Mouse (Mus musculus): ENCODE data around the gene Exosc10.

DNA sequence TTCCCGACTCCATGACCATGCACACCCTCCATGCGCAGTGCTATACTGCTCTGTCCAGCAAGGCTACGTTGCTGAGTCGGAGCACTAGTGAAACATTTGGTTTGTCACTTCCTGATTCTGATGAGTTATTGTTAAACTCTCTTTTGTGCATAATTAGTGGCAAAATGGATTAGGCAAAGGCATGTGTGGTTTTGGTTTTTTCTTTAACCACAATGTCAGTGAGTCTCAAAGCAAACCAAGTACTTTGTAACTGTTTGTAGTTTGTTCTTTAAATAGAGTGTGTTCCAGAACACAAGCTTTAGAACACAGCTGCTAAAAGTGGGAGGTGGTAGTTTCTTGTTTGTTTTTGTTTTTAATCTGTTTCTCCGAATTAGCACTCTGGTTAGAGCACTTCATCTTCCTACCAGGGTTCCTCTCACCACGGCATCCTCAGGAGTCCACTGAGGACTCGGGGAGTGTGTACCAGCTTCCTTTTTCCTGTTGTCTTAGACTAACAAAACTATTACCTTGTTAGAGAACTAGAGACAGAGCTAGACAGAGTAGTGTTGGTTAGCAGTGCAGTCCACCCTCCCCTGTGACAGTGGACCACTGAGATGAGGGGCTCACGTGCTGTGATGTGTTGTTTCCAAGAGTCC, 48.7 kb upstream of the Exosc10 start:
- TF ChIP-seq CTCF (IDR thresholded peaks at IDR 0.05; ENCODE audit: low read depth, low read length) (no peak), POLR2A (IDR thresholded peaks at IDR 0.05; ENCODE audit: borderline replicate concordance, low read depth, low read length) (no peak)

Data from bone marrow macrophage, adult 2 months (primary cell).